Comparison of ENCODE assay signal across 14 mouse cellular contexts in genomic region chr5:118589186-118589892, GRCm38 (mm10). TPM values are rescaled to one million over a fixed set of nuclear protein-coding genes. Genes with fewer than 3 reads are reported as not detected.
DNase-seq lines count a peak whose midpoint lies in the region; TF ChIP-seq lines count a peak whose summit lies in the region.
"Had no signal": no experiment of that assay in that cellular context is flagged by ENCODE, and none has a peak within 500 bp of the region (broad histone marks: within the 10 kb centered on the region; RNA-seq: fewer than 3 reads in every experiment).

No protein-coding gene starts in this region.

- no peak for TF ChIP-seq CTCF in embryonic fibroblast, embryonic 13.5 days (IDR thresholded peaks at IDR 0.05; ENCODE audit: borderline replicate concordance, insufficient read depth, low read length)
- TF ChIP-seq CTCF in thymus, adult 2 months (IDR thresholded peaks at IDR 0.05; ENCODE audit: borderline replicate concordance, control insufficient read depth, extremely low read depth, insufficient read depth, low read length, poor library complexity): no peak

- peak overlapping the region; percentile 4; the same call in 1 of the 2 replicates for H3K27ac ChIP-seq in embryonic fibroblast, embryonic 13.5 days (ENCODE audit: insufficient read depth, low read length)
- peak overlapping the region; percentile 68 for H3K27ac ChIP-seq in thymus, adult 2 months (ENCODE audit: control insufficient read depth, insufficient read depth, low read length)
- H3K27ac ChIP-seq: hindbrain, embryonic 15.5 days; left cerebral cortex, adult 2 months; lung, embryonic 15.5 days had no signal

- H3K4me3 ChIP-seq in embryonic fibroblast, embryonic 13.5 days (ENCODE audit: insufficient read depth, low read length): no peak overlapping the region
- no peak overlapping the region for H3K4me3 ChIP-seq in thymus, adult 2 months (ENCODE audit: control insufficient read depth, insufficient read depth, low read length)
- H3K4me3 ChIP-seq: hindbrain, embryonic 15.5 days; left cerebral cortex, adult 2 months; lung, embryonic 15.5 days had no signal

- 61% methylated on average over 11 of the region's 11 CpGs for WGBS in thymus, adult 2 months

- peak; percentile 77 for DNase-seq in heart, adult 11 months
- no peak for DNase-seq in heart, adult 9 months (ENCODE audit: low spot score in 2 of 2)
- peak; percentile 49 for DNase-seq in CD4-positive, CD25-positive, alpha-beta regulatory T cell, adult 2 months (ENCODE audit: low read depth, low spot score)
- peak; percentile 52 for DNase-seq in thymus, adult 2 months
- DNase-seq in lung, postnatal 25 days (ENCODE audit: low spot score): no peak
- DNase-seq in ovary, postnatal 10 days (ENCODE audit: low spot score): no peak
- DNase-seq in right cerebral cortex, adult 2 months (ENCODE audit: low spot score in 2 of 2): no peak
- DNase-seq: cerebellum, postnatal 36 days; heart, postnatal 10 days; kidney, adult 9 months had no signal

- H3K4me1 ChIP-seq in embryonic fibroblast, embryonic 13.5 days (ENCODE audit: control insufficient read depth, insufficient read depth, low read length): peaks cover 23% of the 10 kb centered on the region
- peaks cover 48% of the 10 kb centered on the region for H3K4me1 ChIP-seq in thymus, adult 2 months (replicated peaks; ENCODE audit: control insufficient read depth, insufficient read depth, low read length)

- no peak for TF ChIP-seq POLR2A in embryonic fibroblast, embryonic 13.5 days (IDR thresholded peaks at IDR 0.05; ENCODE audit: low read depth, low read length)
- no peak for TF ChIP-seq POLR2A in thymus, adult 2 months (IDR thresholded peaks at IDR 0.05; ENCODE audit: control insufficient read depth, extremely low read depth, insufficient read depth, low read length, poor library complexity)

- H3K27me3 ChIP-seq in thymus, adult 2 months (ENCODE audit: control insufficient read depth, insufficient read depth, low read length): no peaks in the 10 kb centered on the region
- H3K27me3 ChIP-seq: hindbrain, embryonic 15.5 days; lung, embryonic 15.5 days had no signal

- no peaks in the 10 kb centered on the region for H3K36me3 ChIP-seq in thymus, adult 2 months (ENCODE audit: control insufficient read depth, insufficient read depth, low read length)
- H3K36me3 ChIP-seq: hindbrain, embryonic 15.5 days; lung, embryonic 15.5 days had no signal

RNA-seq across cellular contexts. Expression of gene Med13l, which starts 28.9 kb away (rescaled TPM):
- 50.3 and 57.8 TPM in 2 replicates for polyA plus RNA-seq in embryonic fibroblast, embryonic 13.5 days (2011; ENCODE audit: insufficient read length, low read depth, missing spikeins)
- polyA plus RNA-seq in thymus, adult 2 months (2012; rRNA removed): 42.8 and 58.3 TPM in 2 replicates

Comparison
In these comparisons a context has a peak if more than half of its experiments do, and no peak if none do; other contexts are left out.
1. DNase-seq: peak in heart, adult 11 months (single experiment), CD4-positive, CD25-positive, alpha-beta regulatory T cell, adult 2 months (single experiment) and thymus, adult 2 months (single experiment); none in heart, adult 9 months (0 of 2), lung, postnatal 25 days (single experiment), ovary, postnatal 10 days (single experiment) and right cerebral cortex, adult 2 months (0 of 2).